Mouse (Mus musculus): Measurements from ENCODE around the gene Olfr191.
"Not testable (repeated sequence)": the region's sequence is repeated elsewhere in the genome, so short reads cannot be mapped to it uniquely, and the experiment has no call there.

The Olfr191 gene

GRCm38 (mm10) chr16:59089722-59090121, at the start of gene Olfr191:
Olfr191 (minus strand) TSS chr16:59089822.
- DNase-seq: not testable (repeated sequence)

- no peak for DNase-seq
These were observed 41.1 kb upstream of the Olfr191 start for GRCm38 (mm10) chr16:59130740-59131139.

GRCm38 (mm10) chr16:59120969-59121368, 31.3 kb upstream of the Olfr191 start, which contains the start of gene Olfr194:
Olfr194 (minus strand) TSS chr16:59121069.
- no peak for DNase-seq

- no peak for DNase-seq
These were observed 22.2 kb upstream of the Olfr191 start, which contains the start of gene Olfr193 for GRCm38 (mm10) chr16:59111781-59112180. Olfr193 (minus strand) TSS chr16:59111881.

- not testable (repeated sequence) for DNase-seq
These were observed 18.9 kb upstream of the Olfr191 start for GRCm38 (mm10) chr16:59108522-59108921.

DNA sequence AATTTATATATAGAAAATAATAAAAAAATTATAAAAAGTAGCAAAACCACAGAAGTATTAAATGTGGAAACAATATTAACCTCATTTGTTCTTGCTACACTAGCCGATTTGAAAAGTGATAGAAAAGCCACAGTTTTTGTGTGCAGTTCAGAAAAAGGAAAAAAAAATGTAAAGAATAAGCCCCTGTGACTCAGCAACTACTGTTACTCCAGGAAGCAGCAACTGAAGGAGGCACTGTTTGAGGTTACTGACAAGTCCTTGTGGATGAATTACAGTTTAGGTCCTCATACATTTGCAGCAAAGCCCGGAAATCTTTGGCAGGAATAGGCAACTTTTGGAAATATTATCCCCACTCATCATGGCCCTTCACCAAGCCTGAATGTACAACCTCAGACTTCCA, 15.7 kb upstream of the Olfr191 start:
- DNase-seq: no peak

DNA sequence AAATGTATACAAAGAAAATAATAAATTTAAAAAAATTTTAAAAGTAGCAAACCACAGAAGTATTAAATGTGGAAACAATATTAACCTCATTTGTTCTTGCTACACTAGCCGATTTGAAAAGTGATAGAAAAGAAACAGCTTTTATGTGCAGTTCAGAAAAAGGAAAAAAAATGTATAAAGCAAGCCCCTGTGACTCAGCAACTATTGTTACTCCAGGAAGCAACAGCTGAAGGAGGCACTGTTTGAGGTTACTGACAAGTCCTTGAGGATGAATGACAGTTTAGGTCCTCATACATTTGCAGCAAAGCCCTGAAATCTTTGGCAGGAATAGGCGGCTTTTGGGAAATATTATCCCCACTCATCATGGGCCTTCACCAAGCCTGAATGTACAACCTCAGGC, 8.5 kb downstream of the Olfr191 start:
- not testable (repeated sequence) for DNase-seq

DNA sequence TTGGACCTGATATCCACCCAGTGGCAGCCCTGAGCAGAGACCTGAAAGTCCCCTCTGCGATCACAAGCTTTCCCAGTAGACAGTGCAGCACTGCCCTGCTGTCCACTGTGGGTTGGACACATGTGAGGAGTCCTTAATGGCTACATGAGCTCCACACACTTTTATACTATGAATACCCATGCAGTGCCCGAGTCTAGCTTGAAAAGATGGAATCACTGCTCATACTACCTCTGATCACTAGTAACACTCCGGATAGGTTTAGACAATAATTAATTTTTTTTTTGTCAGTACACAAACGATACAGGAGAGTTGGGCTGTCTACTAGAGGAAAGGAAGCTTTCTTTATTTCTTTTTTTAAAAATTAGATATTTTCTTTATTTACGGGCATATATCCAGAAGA, 11.7 kb downstream of the Olfr191 start, which contains the start of gene Olfr190:
TSS of gene Olfr190 (minus strand) at position 101 of the 400 bp plus-strand sequence.
- DNase-seq: no peak

- DNase-seq: no peak
These were observed 16.1 kb downstream of the Olfr191 start for GRCm38 (mm10) chr16:59073520-59073919.

DNA sequence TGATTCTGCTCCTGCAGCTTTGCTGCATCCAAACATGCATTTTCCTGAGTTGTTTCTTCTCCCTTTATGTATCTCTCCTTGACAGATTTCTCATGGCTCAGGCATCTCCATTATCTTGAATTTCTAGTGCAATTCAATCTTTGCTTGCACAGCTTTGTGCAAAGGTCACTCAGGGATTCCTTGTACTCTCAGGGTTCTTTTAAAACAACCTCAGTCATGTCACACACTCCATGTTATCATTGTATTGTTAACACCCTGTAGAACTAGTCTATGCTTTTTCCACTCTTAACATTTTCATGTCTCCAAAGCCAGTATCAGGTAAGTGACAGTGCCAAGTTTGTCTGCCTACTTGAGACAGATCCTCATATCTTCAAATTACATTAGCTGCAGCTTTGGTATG, 17.9 kb downstream of the Olfr191 start:
- DNase-seq: no peak

DNA sequence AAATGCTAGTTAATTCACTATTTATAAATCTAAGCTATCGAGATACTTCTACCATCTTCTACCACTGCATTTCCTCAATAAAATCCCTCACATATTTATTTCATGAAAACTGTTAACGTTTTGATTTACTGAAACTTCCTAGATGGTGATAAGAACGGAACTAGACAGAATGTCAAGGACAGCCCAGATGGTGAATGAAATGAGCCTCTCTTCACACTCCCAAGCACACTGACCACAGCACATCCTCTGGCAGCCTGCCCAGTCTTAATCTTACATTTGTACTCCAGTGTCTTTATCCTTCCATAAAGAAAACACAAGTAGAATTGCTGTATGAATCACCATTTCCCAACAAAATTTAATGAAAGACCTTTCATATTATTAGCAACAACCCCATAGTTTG, 27.2 kb downstream of the Olfr191 start:
- not testable (repeated sequence) for DNase-seq

DNA sequence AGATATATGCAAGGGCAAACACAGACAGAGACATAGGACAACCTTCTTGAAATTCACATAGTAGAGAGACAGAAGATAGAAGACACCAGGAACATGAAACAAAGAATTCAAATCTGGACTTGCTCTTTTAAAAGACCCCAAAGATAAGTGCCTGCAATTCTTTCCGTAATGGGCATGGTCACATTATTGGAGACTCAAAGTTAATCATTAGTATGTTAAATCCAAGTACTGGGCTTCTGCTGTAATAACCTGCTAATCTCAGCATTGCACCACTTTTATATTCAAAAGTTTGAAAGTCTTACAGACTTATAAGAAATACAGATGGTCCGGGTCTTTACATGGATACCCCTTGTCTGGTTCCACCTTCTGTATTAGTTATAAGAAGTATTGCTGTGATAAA, 40.3 kb downstream of the Olfr191 start:
- not testable (repeated sequence) for DNase-seq

GRCm38 (mm10) chr16:59048860-59049259, 40.8 kb downstream of the Olfr191 start:
- no peak for DNase-seq

- DNase-seq: no peak
These were observed 42.0 kb downstream of the Olfr191 start for GRCm38 (mm10) chr16:59047579-59047978.

DNA sequence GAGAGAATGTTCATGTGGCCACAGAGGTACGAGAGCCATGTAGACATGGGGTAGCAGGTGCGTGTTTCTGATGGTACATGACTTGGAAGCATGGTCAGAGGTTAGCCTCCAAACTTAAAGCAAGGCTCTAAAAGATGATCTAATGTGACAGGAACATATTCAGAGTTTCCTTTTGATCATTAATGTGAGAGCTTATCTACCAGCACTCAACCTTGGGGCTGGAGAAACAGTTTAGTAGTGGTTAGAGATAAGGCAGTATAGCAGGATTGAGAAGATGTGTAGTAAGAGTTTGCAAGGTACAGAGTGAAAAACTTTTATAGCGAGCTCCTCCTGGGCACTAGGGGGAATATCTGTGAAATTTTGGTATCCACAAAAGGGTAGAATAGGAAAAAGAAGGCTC, 43.8 kb downstream of the Olfr191 start:
- no peak for DNase-seq

- DNase-seq: no peak
These were observed 49.9 kb downstream of the Olfr191 start, which contains the start of gene Olfr187 for GRCm38 (mm10) chr16:59039710-59040109. Olfr187 (minus strand) TSS chr16:59039767.

Data from cerebellum, adult 8-10 months (tissue).